Mouse (Mus musculus): Measurements from ENCODE around the gene Tgfb3.

- no peak for TF ChIP-seq CTCF (conservative IDR thresholded peaks at IDR 0.05; ENCODE audit: low read length)
- no peak for TF ChIP-seq NANOG (IDR thresholded peaks at IDR 0.05; ENCODE audit: borderline replicate concordance, low read length)
- no peak for TF ChIP-seq POU5F1 (IDR thresholded peaks at IDR 0.05; ENCODE audit: borderline replicate concordance, low read length)
Measured at GRCm38 (mm10) chr12:86010656-86011055, 68.2 kb downstream of the Tgfb3 start.
